Mouse (Mus musculus): ENCODE data around the gene Ddhd1. TPM values are rescaled to one million over a fixed set of nuclear protein-coding genes. Genes with fewer than 3 reads are reported as not detected.
A peak's percentile ranks its signal among the peaks of the same experiment; 100 is the strongest.

Gene Ddhd1
- polyA plus RNA-seq, 1 experiment, result 10.6 TPM

DNA sequence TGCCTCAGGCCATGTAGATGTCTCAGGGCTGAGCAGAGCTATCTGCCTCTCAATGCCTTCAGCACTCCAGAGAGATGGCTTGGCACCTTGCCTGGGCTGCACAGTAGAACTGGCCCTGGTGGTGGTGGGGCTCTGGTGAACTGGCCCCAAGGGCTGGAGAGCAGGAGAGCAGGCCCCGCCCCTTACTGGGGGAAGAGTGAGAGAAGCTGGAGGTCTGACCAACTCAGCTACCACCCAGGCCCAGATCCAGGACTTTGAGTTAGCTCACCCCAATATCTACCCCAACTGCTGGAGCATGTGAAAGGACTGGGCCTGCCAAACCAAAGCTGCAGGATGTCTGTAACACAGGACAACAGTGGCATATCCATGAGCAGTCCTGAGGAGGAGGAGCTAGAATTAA lies 94.4 kb downstream of the Ddhd1 start:
- Histone ChIP-seq H3K27ac (ENCODE audit: insufficient read depth, low read length) (no peak overlapping the region), H3K4me3 (ENCODE audit: extremely low read depth, insufficient read depth, insufficient read length) (no peak overlapping the region), H3K4me1 (ENCODE audit: control insufficient read depth, insufficient read depth, insufficient read length) (no peaks in the 10 kb centered on the region), H3K36me3 (ENCODE audit: control insufficient read depth, insufficient read depth, low read length) (no peaks in the 10 kb centered on the region), H3K27me3 (ENCODE audit: control insufficient read depth, insufficient read depth, low read length) (no peaks in the 10 kb centered on the region)
- DNase-seq (ENCODE audit: low read depth in 1 of 2, low spot score in 2 of 2), result no peak
- 75% methylated on average over 1 of the region's 1 CpGs for WGBS
- TF ChIP-seq POLR2A (IDR thresholded peaks at IDR 0.05; ENCODE audit: low read depth, low read length) (no peak), CTCF (IDR thresholded peaks at IDR 0.05; ENCODE audit: extremely low read depth, insufficient read depth, insufficient read length, insufficient replicate concordance) (no peak)

DNA sequence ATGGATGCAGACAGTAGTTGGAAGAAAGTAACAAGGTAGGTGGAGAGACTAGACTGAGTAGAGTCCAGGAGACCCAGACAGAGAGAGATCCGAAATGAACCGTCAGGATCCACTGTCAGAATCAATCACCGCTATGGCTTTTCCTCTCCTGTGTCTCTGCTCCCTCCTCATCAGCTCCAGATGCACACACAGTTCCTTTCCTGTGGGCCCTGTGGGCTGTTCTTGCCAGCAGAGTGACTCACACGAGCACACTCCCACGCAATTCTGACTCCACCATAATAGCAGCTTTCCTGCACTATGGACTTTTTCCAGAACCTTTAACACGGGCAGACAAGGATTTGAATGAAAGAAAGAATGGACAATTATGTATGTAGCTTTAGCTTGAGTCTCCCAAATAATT lies 96.3 kb downstream of the Ddhd1 start:
- no peaks in the 10 kb centered on the region for H3K36me3 ChIP-seq (ENCODE audit: control insufficient read depth, insufficient read depth, low read length)
- 81% methylated on average over 6 of the region's 6 CpGs for WGBS
- TF ChIP-seq POLR2A (IDR thresholded peaks at IDR 0.05; ENCODE audit: low read depth, low read length) (no peak), CTCF (IDR thresholded peaks at IDR 0.05; ENCODE audit: extremely low read depth, insufficient read depth, insufficient read length, insufficient replicate concordance) (no peak)
- H3K27ac ChIP-seq (ENCODE audit: insufficient read depth, low read length), result no peak overlapping the region
- no peaks in the 10 kb centered on the region for H3K27me3 ChIP-seq (ENCODE audit: control insufficient read depth, insufficient read depth, low read length)
- H3K4me3 ChIP-seq (ENCODE audit: extremely low read depth, insufficient read depth, insufficient read length), result no peak overlapping the region
- H3K4me1 ChIP-seq (ENCODE audit: control insufficient read depth, insufficient read depth, insufficient read length), result no peaks in the 10 kb centered on the region
- DNase-seq (ENCODE audit: low read depth in 1 of 2, low spot score in 2 of 2), result no peak

GRCm38 (mm10) chr14:45559018-45559417 lies 98.9 kb downstream of the Ddhd1 start:
- H3K27me3 ChIP-seq (ENCODE audit: control insufficient read depth, insufficient read depth, low read length), result no peaks in the 10 kb centered on the region
- H3K4me1 ChIP-seq (ENCODE audit: control insufficient read depth, insufficient read depth, insufficient read length), result no peaks in the 10 kb centered on the region

DNA sequence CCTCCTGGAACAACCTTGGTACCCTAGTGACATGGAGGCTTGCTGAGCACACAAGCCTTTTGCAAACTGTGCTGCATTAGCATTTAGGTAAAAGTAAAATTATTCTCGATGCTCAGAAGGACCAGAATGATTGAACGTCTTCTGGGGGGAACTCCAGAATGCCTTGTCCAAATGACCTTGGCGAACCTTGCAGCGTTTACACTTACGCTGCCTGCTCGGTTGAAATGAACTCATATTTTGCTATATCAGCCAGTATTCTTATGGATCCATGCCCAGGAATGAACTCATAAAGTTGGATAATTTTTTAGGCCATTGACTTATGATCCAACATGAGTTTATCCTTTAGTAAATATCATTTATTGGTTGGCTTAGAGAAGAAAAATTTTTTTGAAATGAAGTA lies 103.6 kb downstream of the Ddhd1 start:
- WGBS, result 85% methylated on average over 6 of the region's 6 CpGs
- no peak for DNase-seq (ENCODE audit: low read depth in 1 of 2, low spot score in 2 of 2)
- Histone ChIP-seq H3K4me1 (ENCODE audit: control insufficient read depth, insufficient read depth, insufficient read length) (no peaks in the 10 kb centered on the region), H3K36me3 (ENCODE audit: control insufficient read depth, insufficient read depth, low read length) (no peaks in the 10 kb centered on the region), H3K4me3 (ENCODE audit: extremely low read depth, insufficient read depth, insufficient read length) (no peak overlapping the region), H3K27me3 (ENCODE audit: control insufficient read depth, insufficient read depth, low read length) (no peaks in the 10 kb centered on the region), H3K27ac (ENCODE audit: insufficient read depth, low read length) (no peak overlapping the region)
- TF ChIP-seq CTCF (IDR thresholded peaks at IDR 0.05; ENCODE audit: extremely low read depth, insufficient read depth, insufficient read length, insufficient replicate concordance) (no peak), POLR2A (IDR thresholded peaks at IDR 0.05; ENCODE audit: low read depth, low read length) (no peak)

More at GRCm38 (mm10) chr14:45559018-45559417, 98.9 kb downstream of the Ddhd1 start:
- no peak for TF ChIP-seq CTCF (IDR thresholded peaks at IDR 0.05; ENCODE audit: extremely low read depth, insufficient read depth, insufficient read length, insufficient replicate concordance)
- no peak for TF ChIP-seq POLR2A (IDR thresholded peaks at IDR 0.05; ENCODE audit: low read depth, low read length)
- H3K36me3 ChIP-seq (ENCODE audit: control insufficient read depth, insufficient read depth, low read length), result no peaks in the 10 kb centered on the region
- H3K27ac ChIP-seq (ENCODE audit: insufficient read depth, low read length), result no peak overlapping the region
- no peak overlapping the region for H3K4me3 ChIP-seq (ENCODE audit: extremely low read depth, insufficient read depth, insufficient read length)
- WGBS, result 87% methylated on average over 1 of the region's 1 CpGs
- DNase-seq (ENCODE audit: low read depth in 1 of 2, low spot score in 2 of 2), result no peak

DNA sequence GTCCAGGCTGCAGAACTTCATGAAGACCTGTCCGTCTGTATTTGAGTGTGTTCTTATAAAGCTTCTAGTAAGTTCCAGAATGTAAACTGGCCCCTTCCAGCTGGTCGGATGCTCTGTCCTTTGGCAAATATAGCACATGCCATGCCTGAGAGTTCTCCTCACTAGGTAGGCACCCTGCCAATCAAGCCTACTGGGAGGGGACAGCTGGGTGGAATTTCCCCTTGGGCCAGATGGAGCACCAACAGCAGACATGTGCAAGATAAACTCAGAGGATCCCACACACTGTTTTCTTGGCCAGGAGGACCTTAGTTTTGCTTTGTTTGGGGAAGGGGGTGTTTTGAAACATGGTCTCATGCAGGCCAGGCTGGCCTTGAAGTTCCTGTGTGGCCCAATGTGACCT lies 104.1 kb downstream of the Ddhd1 start:
- Histone ChIP-seq H3K4me3 (ENCODE audit: extremely low read depth, insufficient read depth, insufficient read length) (no peak overlapping the region), H3K36me3 (ENCODE audit: control insufficient read depth, insufficient read depth, low read length) (no peaks in the 10 kb centered on the region), H3K4me1 (ENCODE audit: control insufficient read depth, insufficient read depth, insufficient read length) (no peaks in the 10 kb centered on the region), H3K27ac (ENCODE audit: insufficient read depth, low read length) (no peak overlapping the region), H3K27me3 (ENCODE audit: control insufficient read depth, insufficient read depth, low read length) (no peaks in the 10 kb centered on the region)
- TF ChIP-seq POLR2A (IDR thresholded peaks at IDR 0.05; ENCODE audit: low read depth, low read length) (no peak), CTCF (IDR thresholded peaks at IDR 0.05; ENCODE audit: extremely low read depth, insufficient read depth, insufficient read length, insufficient replicate concordance) (no peak)
- DNase-seq (ENCODE audit: low read depth in 1 of 2, low spot score in 2 of 2), result no peak
- 76% methylated on average over 2 of the region's 2 CpGs for WGBS

- TF ChIP-seq POLR2A (IDR thresholded peaks at IDR 0.05; ENCODE audit: low read depth, low read length), result no peak
- TF ChIP-seq CTCF (IDR thresholded peaks at IDR 0.05; ENCODE audit: extremely low read depth, insufficient read depth, insufficient read length, insufficient replicate concordance), result no peak
- Histone ChIP-seq H3K27me3 (ENCODE audit: control insufficient read depth, insufficient read depth, low read length) (no peaks in the 10 kb centered on the region), H3K4me3 (ENCODE audit: extremely low read depth, insufficient read depth, insufficient read length) (no peak overlapping the region), H3K36me3 (ENCODE audit: control insufficient read depth, insufficient read depth, low read length) (no peaks in the 10 kb centered on the region), H3K27ac (ENCODE audit: insufficient read depth, low read length) (no peak overlapping the region), H3K4me1 (ENCODE audit: control insufficient read depth, insufficient read depth, insufficient read length) (no peaks in the 10 kb centered on the region)
- 54% methylated on average over 4 of the region's 4 CpGs for WGBS
- no peak for DNase-seq (ENCODE audit: low read depth in 1 of 2, low spot score in 2 of 2)
These were observed 105.5 kb downstream of the Ddhd1 start for GRCm38 (mm10) chr14:45552431-45552830.

- H3K27ac ChIP-seq (ENCODE audit: insufficient read depth, low read length), result no peak overlapping the region
These were observed 106.7 kb downstream of the Ddhd1 start for GRCm38 (mm10) chr14:45551121-45551768.

More at GRCm38 (mm10) chr14:45551121-45551768, 106.7 kb downstream of the Ddhd1 start:
- H3K4me3 ChIP-seq (ENCODE audit: extremely low read depth, insufficient read depth, insufficient read length), result no peak overlapping the region
- H3K4me1 ChIP-seq (ENCODE audit: control insufficient read depth, insufficient read depth, insufficient read length), result no peaks in the 10 kb centered on the region
- H3K27me3 ChIP-seq (ENCODE audit: control insufficient read depth, insufficient read depth, low read length), result no peaks in the 10 kb centered on the region
- DNase-seq (ENCODE audit: low read depth in 1 of 2, low spot score in 2 of 2), result no peak
- H3K36me3 ChIP-seq (ENCODE audit: control insufficient read depth, insufficient read depth, low read length), result no peaks in the 10 kb centered on the region
- TF ChIP-seq POLR2A (IDR thresholded peaks at IDR 0.05; ENCODE audit: low read depth, low read length) (no peak), CTCF (IDR thresholded peaks at IDR 0.05; ENCODE audit: extremely low read depth, insufficient read depth, insufficient read length, insufficient replicate concordance) (peak; percentile 18; the same call in 1 of the 2 replicates)
- WGBS, result 69% methylated on average over 17 of the region's 17 CpGs
